Comparison of ENCODE assay signal across 28 mouse cellular contexts in the genomic region with DNA sequence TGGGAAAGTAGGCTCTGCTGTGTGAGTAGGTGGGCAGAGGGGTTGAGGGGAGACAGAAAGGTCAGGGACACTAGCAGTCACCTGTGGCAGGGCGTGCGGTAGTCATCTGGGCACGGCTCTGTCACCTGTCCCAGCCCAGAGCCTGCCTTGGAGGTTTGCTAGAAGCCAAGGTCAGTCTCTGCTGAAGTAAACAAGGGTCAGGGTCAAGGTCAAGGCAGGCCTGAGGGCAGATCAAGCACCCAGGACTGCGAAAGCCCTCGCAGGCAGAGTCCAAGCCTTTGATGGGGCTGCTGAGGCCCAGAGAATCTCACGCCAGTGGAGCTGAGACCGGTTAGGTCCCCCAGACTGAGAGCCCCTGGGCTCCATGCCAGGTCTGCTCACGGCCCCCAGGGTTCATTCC.
DNase-seq lines count a peak whose midpoint lies in the region; ATAC-seq and TF ChIP-seq lines count a peak whose summit lies in the region.
"Had no signal": no experiment of that assay in that cellular context is flagged by ENCODE, and none has a peak within 500 bp of the region (broad histone marks: within the 10 kb centered on the region; RNA-seq: fewer than 3 reads in every experiment).

No protein-coding gene starts in this region.

- H3K9ac ChIP-seq in forebrain, embryonic 13.5 days, result 0 out of 2 replicates have a peak overlapping the region, but pooled peaks have one; percentile 4
- no peak overlapping the region for H3K9ac ChIP-seq in forebrain, embryonic 15.5 days (replicated peaks)
- no peak overlapping the region for H3K9ac ChIP-seq in lung, embryonic 14.5 days
- no peak overlapping the region for H3K9ac ChIP-seq in hindbrain, embryonic 12.5 days
- H3K9ac ChIP-seq: embryonic facial prominence, embryonic 12.5 days; embryonic facial prominence, embryonic 15.5 days; heart, embryonic 12.5 days; heart, embryonic 15.5 days; hindbrain, embryonic 14.5 days had no signal

- 74% methylated on average over 8 of the region's 8 CpGs for WGBS in forebrain, embryonic 13.5 days
- 61% methylated on average over 8 of the region's 8 CpGs for WGBS in forebrain, embryonic 15.5 days
- 63% methylated on average over 8 of the region's 8 CpGs for WGBS in lung, embryonic 14.5 days
- WGBS in hindbrain, embryonic 12.5 days, result 75% methylated on average over 8 of the region's 8 CpGs

- H3K36me3 ChIP-seq in forebrain, embryonic 13.5 days (ENCODE audit: poor library complexity, severe bottlenecking), result no peaks in the 10 kb centered on the region
- no peaks in the 10 kb centered on the region for H3K36me3 ChIP-seq in forebrain, embryonic 15.5 days
- no peaks in the 10 kb centered on the region for H3K36me3 ChIP-seq in lung, embryonic 14.5 days (ENCODE audit: insufficient read depth)
- H3K36me3 ChIP-seq in hindbrain, embryonic 12.5 days, result no peaks in the 10 kb centered on the region
- H3K36me3 ChIP-seq: embryonic facial prominence, embryonic 12.5 days; embryonic facial prominence, embryonic 15.5 days; heart, embryonic 12.5 days; heart, embryonic 15.5 days; hindbrain, embryonic 10.5 days had no signal

- H3K27ac ChIP-seq in forebrain, embryonic 13.5 days, result no peak overlapping the region
- H3K27ac ChIP-seq in forebrain, embryonic 15.5 days (replicated peaks), result no peak overlapping the region
- no peak overlapping the region for H3K27ac ChIP-seq in lung, embryonic 14.5 days (ENCODE audit: low read depth)
- H3K27ac ChIP-seq in hindbrain, embryonic 12.5 days, result no peak overlapping the region
- H3K27ac ChIP-seq: embryonic facial prominence, embryonic 12.5 days; embryonic facial prominence, embryonic 15.5 days; heart, embryonic 15.5 days; hindbrain, embryonic 10.5 days; hindbrain, embryonic 14.5 days; hindbrain, postnatal 0 days had no signal

- ATAC-seq in forebrain, embryonic 13.5 days, result no peak
- no peak for ATAC-seq in forebrain, embryonic 15.5 days (replicated peaks)
- ATAC-seq in lung, embryonic 14.5 days (ENCODE audit: insufficient read depth), result no peak
- ATAC-seq in hindbrain, embryonic 12.5 days (ENCODE audit: low FRiP score), result no peak
- ATAC-seq: forebrain, embryonic 16.5 days; hindbrain, postnatal 0 days; inflammation-experienced regulatory T-cells, adult 6 months; intestine, postnatal 0 days had no signal

- H3K4me1 ChIP-seq in forebrain, embryonic 13.5 days, result 0 out of 2 replicates have a peak, but pooled peaks cover 6% of the 10 kb centered on the region
- H3K4me1 ChIP-seq in forebrain, embryonic 15.5 days, result peaks cover 6% of the 10 kb centered on the region; the same call in 1 of the 2 replicates
- H3K4me1 ChIP-seq in lung, embryonic 14.5 days (ENCODE audit: insufficient read depth), result no peaks in the 10 kb centered on the region
- H3K4me1 ChIP-seq in hindbrain, embryonic 12.5 days, result 0 out of 2 replicates have a peak, but pooled peaks cover 6% of the 10 kb centered on the region

- no peaks in the 10 kb centered on the region for H3K9me3 ChIP-seq in forebrain, embryonic 13.5 days (replicated peaks)
- no peaks in the 10 kb centered on the region for H3K9me3 ChIP-seq in forebrain, embryonic 15.5 days
- H3K9me3 ChIP-seq in lung, embryonic 14.5 days (ENCODE audit: low read depth, low read length), result no peaks in the 10 kb centered on the region
- H3K9me3 ChIP-seq in hindbrain, embryonic 12.5 days (replicated peaks), result no peaks in the 10 kb centered on the region
- H3K9me3 ChIP-seq: embryonic facial prominence, embryonic 12.5 days; embryonic facial prominence, embryonic 15.5 days; heart, embryonic 15.5 days; hindbrain, embryonic 10.5 days had no signal

- no peaks in the 10 kb centered on the region for H3K27me3 ChIP-seq in forebrain, embryonic 13.5 days
- H3K27me3 ChIP-seq in forebrain, embryonic 15.5 days, result no peaks in the 10 kb centered on the region
- no peaks in the 10 kb centered on the region for H3K27me3 ChIP-seq in lung, embryonic 14.5 days (ENCODE audit: insufficient read depth, low read length)
- no peaks in the 10 kb centered on the region for H3K27me3 ChIP-seq in hindbrain, embryonic 12.5 days
- H3K27me3 ChIP-seq: embryonic facial prominence, embryonic 12.5 days had no signal

- TF ChIP-seq CTCF in lung, embryonic 14.5 days (IDR thresholded peaks at IDR 0.05; ENCODE audit: low read depth), result no peak

- H3K4me3 ChIP-seq in forebrain, embryonic 13.5 days, result no peak overlapping the region
- no peak overlapping the region for H3K4me3 ChIP-seq in forebrain, embryonic 15.5 days
- H3K4me3 ChIP-seq in lung, embryonic 14.5 days (ENCODE audit: low read depth, low read length), result no peak overlapping the region
- H3K4me3 ChIP-seq in hindbrain, embryonic 12.5 days, result no peak overlapping the region
- H3K4me3 ChIP-seq: embryonic facial prominence, embryonic 12.5 days; embryonic facial prominence, embryonic 15.5 days; heart, embryonic 12.5 days; heart, embryonic 15.5 days; hindbrain, embryonic 10.5 days had no signal

- DNase-seq in lung, embryonic 14.5 days, result peak; percentile 23
- no peak for DNase-seq in lung, postnatal 10 days
- DNase-seq in ZHBTc4 (ENCODE audit: low read depth, low spot score), result peak; percentile 72
- DNase-seq in adrenal gland, postnatal 36 days, result no peak
- no peak for DNase-seq in layer of hippocampus, adult 9-11 months
- DNase-seq: adrenal gland, adult 8-10 months; adrenal gland, postnatal 25 days; cerebellum, adult 11 months; cerebellum, adult 2 months; cerebellum, adult 9-11 months; cerebellum, postnatal 25 days; gastrocnemius, postnatal 10 days; gastrocnemius, postnatal 36 days; heart, postnatal 10 days; heart, postnatal 36 days had no signal

- no peak overlapping the region for H3K4me2 ChIP-seq in forebrain, embryonic 13.5 days
- H3K4me2 ChIP-seq in forebrain, embryonic 15.5 days (replicated peaks), result no peak overlapping the region
- no peak overlapping the region for H3K4me2 ChIP-seq in lung, embryonic 14.5 days
- no peak overlapping the region for H3K4me2 ChIP-seq in hindbrain, embryonic 12.5 days (replicated peaks)
- H3K4me2 ChIP-seq: embryonic facial prominence, embryonic 12.5 days; embryonic facial prominence, embryonic 15.5 days; heart, embryonic 12.5 days; heart, embryonic 15.5 days; hindbrain, embryonic 14.5 days had no signal

Comparison
In these comparisons a context has a peak if more than half of its experiments do, and no peak if none do; other contexts are left out.
1. DNase-seq: peak in lung, embryonic 14.5 days (single experiment) and ZHBTc4 (single experiment); none in lung, postnatal 10 days (single experiment), adrenal gland, postnatal 36 days (0 of 2) and layer of hippocampus, adult 9-11 months (single experiment).